18 mouse cellular contexts compared by ENCODE assay signal in the genomic region with DNA sequence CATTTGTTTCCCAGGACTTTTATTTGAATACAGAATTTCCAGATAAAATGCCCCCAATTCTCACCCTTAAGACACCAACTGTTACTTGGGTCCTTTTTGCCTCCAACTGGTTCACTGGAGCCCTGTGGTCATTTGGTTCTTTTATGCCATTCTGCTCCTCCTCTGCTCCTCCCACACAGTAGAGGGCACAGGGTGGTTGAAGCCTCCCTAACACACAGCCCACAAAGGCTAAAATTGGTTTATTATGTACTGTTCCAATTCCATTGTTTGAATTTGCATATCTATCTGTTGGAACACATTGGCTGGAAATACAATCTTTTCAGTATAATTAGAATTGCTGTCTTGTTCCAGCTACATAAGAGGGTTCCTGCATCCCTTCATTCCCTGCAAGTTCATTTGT.
"Had no signal": no experiment of that assay in that cellular context is flagged by ENCODE, and none has a peak within 500 bp of the region (broad histone marks: within the 10 kb centered on the region; RNA-seq: fewer than 3 reads in every experiment).

No protein-coding gene starts in this region.

- H3K9me3 ChIP-seq: liver, embryonic 13.5 days; liver, embryonic 15.5 days; lung, embryonic 15.5 days; megakaryocyte, embryonic 14.5 days; neural tube, embryonic 12.5 days; stomach, embryonic 15.5 days had no signal

- H3K4me1 ChIP-seq: liver, embryonic 13.5 days; liver, embryonic 15.5 days; lung, embryonic 15.5 days; megakaryocyte, embryonic 14.5 days; neural tube, embryonic 12.5 days; stomach, embryonic 15.5 days had no signal

- H3K36me3 ChIP-seq: liver, embryonic 13.5 days; liver, embryonic 15.5 days; lung, embryonic 15.5 days; neural tube, embryonic 12.5 days; stomach, embryonic 15.5 days had no signal

- H3K4me3 ChIP-seq: liver, embryonic 13.5 days; liver, embryonic 15.5 days; lung, embryonic 15.5 days; megakaryocyte, embryonic 14.5 days; neural tube, embryonic 12.5 days; stomach, embryonic 15.5 days had no signal

- H3K9ac ChIP-seq: liver, embryonic 13.5 days; liver, embryonic 15.5 days; liver, postnatal 0 days; lung, embryonic 15.5 days; neural tube, embryonic 12.5 days; stomach, embryonic 15.5 days had no signal

- DNase-seq: liver, embryonic 13.5 days; liver, postnatal 0 days; lung, adult 2 months; lung, postnatal 14 days; lung, postnatal 36 days; right cerebral cortex, postnatal 14 days; thymus, adult 2 months; thymus, postnatal 25 days; thymus, postnatal 4 days had no signal

- ATAC-seq: liver, postnatal 0 days; lung, postnatal 0 days had no signal

- H3K27me3 ChIP-seq: liver, embryonic 13.5 days; liver, embryonic 15.5 days; lung, embryonic 15.5 days; megakaryocyte, embryonic 14.5 days; neural tube, embryonic 12.5 days; stomach, embryonic 15.5 days had no signal

- H3K4me2 ChIP-seq: liver, embryonic 11.5 days; liver, embryonic 13.5 days; liver, embryonic 15.5 days; lung, embryonic 15.5 days; neural tube, embryonic 12.5 days; stomach, embryonic 15.5 days had no signal

- H3K27ac ChIP-seq: liver, embryonic 13.5 days; liver, embryonic 15.5 days; lung, embryonic 15.5 days; macrophage; neural tube, embryonic 12.5 days; stomach, embryonic 15.5 days; stomach, postnatal 0 days had no signal
